Mouse (Mus musculus) heart, postnatal 0 days (tissue): ENCODE measurements around the gene Grik5. TPM values are rescaled to one million over a fixed set of nuclear protein-coding genes. Genes with fewer than 3 reads are reported as not detected.

Source experiments
- ATAC-seq: fragments of 200-750 bp; cut with Nextera tagmentation; 2 replicates; pipeline ENCODE4 v1.8.0; 2017; ENCODE audit warnings: low read depth, moderate number of reproducible peaks, moderate library complexity; ENCODE audit not compliant: insufficient read depth
- DNase-seq: peaks from one replicate; pipeline ENCODE4 v3.0.0-alpha.2; 2016; ENCODE audit warnings: low spot score
- H3K27ac ChIP-seq: fragments of 300-500 bp; sonication (generic); 2 replicates; pipeline ENCODE4 v1.5.1; 2014; ENCODE audit warnings: low read depth, mild to moderate bottlenecking
- H3K27me3 ChIP-seq: fragments of 300-500 bp; sonication (generic); 2 replicates; pipeline ENCODE4 v1.6.1; 2014; ENCODE audit warnings: low read length, mixed read lengths; ENCODE audit not compliant: control insufficient read depth, insufficient read depth
- H3K36me3 ChIP-seq: fragments of 300-500 bp; sonication (generic); replicated peaks from 2 replicates; pipeline ENCODE4 v1.6.1; 2014; ENCODE audit warnings: low read length, mixed read lengths; ENCODE audit not compliant: control insufficient read depth, insufficient read depth
- H3K4me1 ChIP-seq: fragments of 300-500 bp; sonication (generic); 2 replicates; pipeline ENCODE4 v1.6.1; 2014; ENCODE audit warnings: antibody characterized with exemption; ENCODE audit not compliant: control insufficient read depth, insufficient read depth
- H3K4me2 ChIP-seq: fragments of 300-500 bp; sonication (generic); 2 replicates; pipeline ENCODE4 v1.6.1; 2014; ENCODE audit warnings: low read depth, mild to moderate bottlenecking, low read length, moderate library complexity
- H3K4me3 ChIP-seq: fragments of 300-500 bp; sonication (generic); 2 replicates; pipeline ENCODE4 v1.5.1; 2014; ENCODE audit warnings: low read depth, low read length
- H3K9ac ChIP-seq: fragments of 300-500 bp; sonication (generic); replicated peaks from 2 replicates; pipeline ENCODE4 v1.6.1; 2014; ENCODE audit warnings: low read depth, low read length, mixed read lengths
- H3K9me3 ChIP-seq: fragments of 300-500 bp; sonication (generic); replicated peaks from 2 replicates; pipeline ENCODE4 v1.6.1; 2016; ENCODE audit warnings: low read length; ENCODE audit not compliant: control insufficient read depth
- CTCF ChIP-seq: IDR thresholded peaks from 2 replicates; pipeline ENCODE4 v1.5.1; 2016; ENCODE audit warnings: antibody characterized with exemption, control low read depth, low read depth
- EP300 ChIP-seq: IDR thresholded peaks from 2 replicates; pipeline ENCODE4 v1.6.1; 2016; ENCODE audit warnings: antibody characterized with exemption, low read depth
- WGBS: fragments of 180-500 bp; shearing (Covaris S2); extraction: QIAGEN DNeasy Blood & Tissue Kit; methylation state at CpG from one replicate; pipeline ENCODE4 v1.1.7; 2014; 5-methylcytosine and 5-hydroxymethylcytosine counted together
- polyA plus RNA-seq: library from polyadenylated mRNA; unstranded; fragments of >200 nt; fragmentation: Nextera tagmentation; extraction: Ambion mirVana; gene quantifications from 2 replicates; pipeline ENCODE4 v1.2.1, GENCODE M21; 2015
- total RNA-seq: library from RNA; depleted of rRNA; stranded (reverse); fragments of >200 nt; gene quantifications from 2 replicates; pipeline ENCODE4 v1.2.3, GENCODE M21; 2014; ENCODE audit warnings: low replicate concordance

Gene Grik5
- total and polyA plus RNA-seq, 2 experiments from 2014 or later, result 1.6 to 16.2 TPM

DNA sequence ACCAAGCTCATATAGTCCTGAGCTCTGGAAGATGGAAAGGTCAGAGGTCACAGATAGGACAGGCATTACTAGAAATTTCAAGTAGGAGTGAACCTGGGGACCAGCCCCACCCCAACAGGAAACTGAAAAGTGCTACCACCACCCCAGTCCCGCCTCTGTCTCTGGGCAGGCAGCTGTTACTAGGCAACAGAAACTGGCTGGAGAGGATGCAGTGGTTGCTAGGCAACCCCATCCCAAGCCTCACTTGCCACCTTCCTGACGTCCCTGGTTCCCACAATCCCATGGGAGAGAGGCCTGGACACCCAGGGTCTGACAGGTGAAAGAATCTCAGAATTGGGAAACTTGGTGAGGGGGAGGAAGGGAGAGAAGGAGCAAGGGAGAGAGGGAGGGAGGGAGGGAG lies 3.4 kb downstream of the Grik5 start:
- DNase-seq, result no peak
- no peak overlapping the region for H3K4me2 ChIP-seq
- no peaks in the 10 kb centered on the region for H3K9me3 ChIP-seq
- H3K27me3 ChIP-seq, result no peaks in the 10 kb centered on the region
- no peak overlapping the region for H3K9ac ChIP-seq
- peaks cover 24% of the 10 kb centered on the region; the same call in 1 of the 2 replicates for H3K36me3 ChIP-seq
- WGBS, result 69% methylated on average over 2 of the region's 2 CpGs
- no peaks in the 10 kb centered on the region for H3K4me1 ChIP-seq
- no peak for ATAC-seq
- no peak for TF ChIP-seq CTCF
- TF ChIP-seq EP300, result no peak
- no peak overlapping the region for H3K27ac ChIP-seq
- H3K4me3 ChIP-seq, result no peak overlapping the region

DNA sequence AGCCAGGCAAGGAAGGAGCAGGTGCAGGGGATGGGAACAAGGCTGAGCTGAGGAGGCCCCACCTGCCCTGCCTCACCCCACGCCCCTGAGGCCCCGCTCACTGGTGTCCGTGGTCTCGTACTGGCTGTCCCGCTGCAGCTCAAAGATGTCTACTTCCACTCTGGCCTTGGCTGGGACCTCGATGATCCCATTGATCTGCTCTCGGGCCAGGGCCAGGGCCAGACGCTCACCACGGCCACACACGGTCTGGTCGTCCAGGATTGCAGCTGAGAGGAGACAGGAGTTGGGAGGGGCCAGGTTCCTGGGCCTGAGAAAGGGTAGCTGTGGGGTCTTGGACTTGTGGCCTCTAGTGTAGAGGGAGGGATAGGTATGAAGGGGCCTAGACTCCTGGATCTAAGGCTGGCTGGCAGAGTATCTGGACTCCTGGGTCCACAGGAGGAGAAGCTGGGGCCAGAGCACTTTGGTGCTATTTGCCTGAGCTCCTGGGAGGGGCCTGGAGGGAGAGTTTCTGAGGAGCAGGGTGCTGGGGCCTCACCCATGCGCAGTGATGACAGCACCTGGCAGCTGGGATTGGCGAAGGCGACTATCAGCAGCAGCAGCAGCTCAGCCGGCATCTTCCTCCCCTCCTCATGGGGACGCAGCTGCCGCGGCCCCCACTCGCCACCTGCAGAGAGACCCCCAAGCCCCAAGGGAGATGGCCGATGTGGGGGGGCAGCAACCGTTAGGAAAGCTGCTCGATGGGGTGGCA lies 4.1 kb downstream of the Grik5 start:
- Histone ChIP-seq H3K4me3 (no peak overlapping the region), H3K27ac (no peak overlapping the region), H3K9ac (no peak overlapping the region), H3K27me3 (no peaks in the 10 kb centered on the region), H3K4me2 (no peak overlapping the region), H3K4me1 (no peaks in the 10 kb centered on the region), H3K9me3 (no peaks in the 10 kb centered on the region), H3K36me3 (peaks cover 26% of the 10 kb centered on the region; the same call in 1 of the 2 replicates)
- DNase-seq, result no peak
- no peak for ATAC-seq
- no peak for TF ChIP-seq CTCF
- no peak for TF ChIP-seq EP300
- 84% methylated on average over 22 of the region's 22 CpGs for WGBS

DNA sequence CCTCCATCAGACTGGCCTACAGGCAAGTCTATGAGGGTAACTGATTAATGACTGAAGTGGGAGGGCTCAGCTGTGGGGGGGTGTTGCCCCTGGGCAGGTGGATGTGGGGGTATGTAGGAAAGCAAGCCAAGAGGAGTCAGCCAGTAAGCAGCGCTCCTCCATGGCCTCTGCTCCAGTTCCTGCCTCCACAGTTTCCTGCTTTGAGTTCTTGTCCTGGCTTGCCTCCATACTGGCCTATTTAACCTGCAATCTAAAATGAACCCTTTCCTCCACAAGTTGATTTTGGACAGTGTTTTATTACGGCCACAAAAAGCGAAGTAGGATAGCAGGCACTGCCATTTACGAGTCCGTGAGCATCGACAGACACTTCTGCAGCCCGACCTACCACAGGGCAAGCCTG lies 4.8 kb downstream of the Grik5 start:
- ATAC-seq (no peak), DNase-seq (no peak)
- H3K4me3 ChIP-seq, result no peak overlapping the region
- WGBS, result 93% methylated on average over 7 of the region's 7 CpGs
- no peak overlapping the region for H3K4me2 ChIP-seq
- no peak overlapping the region for H3K27ac ChIP-seq
- no peaks in the 10 kb centered on the region for H3K27me3 ChIP-seq
- H3K4me1 ChIP-seq, result no peaks in the 10 kb centered on the region
- H3K36me3 ChIP-seq, result peaks cover 34% of the 10 kb centered on the region
- no peaks in the 10 kb centered on the region for H3K9me3 ChIP-seq
- H3K9ac ChIP-seq, result no peak overlapping the region
- TF ChIP-seq EP300 (no peak), CTCF (no peak)

DNA sequence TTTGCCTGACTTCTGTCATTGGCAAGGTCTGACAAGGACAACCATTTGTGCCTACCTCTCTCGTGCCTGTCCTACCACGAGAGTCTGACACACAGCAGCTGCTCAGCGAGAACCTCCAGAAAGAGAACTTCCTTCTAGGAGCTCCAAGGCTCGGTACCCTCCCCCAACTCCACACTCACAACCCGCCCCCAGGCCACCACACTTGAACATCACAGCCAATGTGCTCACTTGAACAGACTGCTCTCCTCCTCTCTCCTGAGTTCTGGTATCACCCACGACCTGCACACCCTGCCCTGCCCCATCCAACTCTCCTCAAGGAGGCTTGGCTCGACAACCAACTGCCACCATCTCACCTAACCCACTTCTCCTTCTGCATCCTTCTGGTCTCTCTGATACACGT lies 8.2 kb downstream of the Grik5 start:
- no peak overlapping the region for H3K4me2 ChIP-seq
- no peaks in the 10 kb centered on the region for H3K27me3 ChIP-seq
- H3K36me3 ChIP-seq, result peaks cover 50% of the 10 kb centered on the region
- no peak overlapping the region for H3K9ac ChIP-seq
- DNase-seq (no peak), ATAC-seq (no peak)
- H3K27ac ChIP-seq, result no peak overlapping the region
- H3K9me3 ChIP-seq, result no peaks in the 10 kb centered on the region
- no peak overlapping the region for H3K4me3 ChIP-seq
- 75% methylated on average over 8 of the region's 8 CpGs for WGBS
- no peaks in the 10 kb centered on the region for H3K4me1 ChIP-seq
- no peak for TF ChIP-seq CTCF
- TF ChIP-seq EP300, result no peak

DNA sequence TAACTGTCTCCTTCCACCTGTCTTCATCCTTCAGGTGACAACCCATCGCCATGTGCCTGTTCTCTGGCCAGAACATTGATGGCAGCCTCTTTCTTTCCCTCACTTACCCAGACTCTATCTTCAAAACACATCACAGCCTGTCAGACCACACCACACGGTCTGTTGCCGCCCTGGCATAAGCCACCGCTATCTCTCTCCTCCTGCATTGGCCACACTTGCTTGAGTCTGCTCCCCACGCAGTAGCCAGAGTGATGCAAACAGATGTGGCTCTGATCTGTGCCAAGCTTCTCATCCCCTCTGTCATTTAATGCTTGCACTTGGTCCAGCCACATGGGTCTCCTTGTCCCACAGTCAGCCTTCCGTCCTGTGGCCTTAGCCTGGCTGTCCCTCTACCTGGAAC lies 8.8 kb downstream of the Grik5 start:
- Histone ChIP-seq H3K4me1 (no peaks in the 10 kb centered on the region), H3K4me3 (no peak overlapping the region), H3K27ac (no peak overlapping the region), H3K9ac (no peak overlapping the region), H3K9me3 (no peaks in the 10 kb centered on the region), H3K4me2 (no peak overlapping the region), H3K27me3 (no peaks in the 10 kb centered on the region), H3K36me3 (peaks cover 50% of the 10 kb centered on the region)
- no peak for TF ChIP-seq CTCF
- no peak for TF ChIP-seq EP300
- ATAC-seq (no peak), DNase-seq (no peak)
- 89% methylated on average over 6 of the region's 6 CpGs for WGBS

DNA sequence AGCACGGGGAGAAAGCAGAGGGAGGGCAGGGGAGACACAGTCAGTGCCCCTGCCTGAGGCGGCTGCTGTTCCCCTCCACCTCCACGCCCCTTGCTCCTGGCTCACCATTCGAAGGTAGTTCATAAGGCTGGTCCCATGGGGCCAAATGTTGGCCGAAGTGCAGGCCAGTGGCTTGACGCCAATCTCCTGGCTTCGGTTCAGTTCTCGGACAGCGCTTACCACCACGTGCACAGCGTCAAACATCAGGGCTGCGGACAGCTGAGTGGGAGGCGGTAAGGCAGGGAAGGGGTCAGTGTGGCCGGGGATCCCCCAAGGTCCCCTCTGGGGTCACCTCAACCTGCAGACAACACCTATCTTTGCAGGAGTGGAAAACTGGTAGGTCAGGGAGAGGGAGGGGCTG lies 13.3 kb downstream of the Grik5 start:
- Histone ChIP-seq H3K36me3 (peaks cover 48% of the 10 kb centered on the region), H3K9me3 (no peaks in the 10 kb centered on the region), H3K27ac (no peak overlapping the region), H3K4me3 (no peak overlapping the region), H3K9ac (no peak overlapping the region), H3K27me3 (no peaks in the 10 kb centered on the region), H3K4me2 (no peak overlapping the region), H3K4me1 (peaks cover 12% of the 10 kb centered on the region)
- WGBS, result 67% methylated on average over 14 of the region's 14 CpGs
- DNase-seq (no peak), ATAC-seq (no peak)
- no peak for TF ChIP-seq EP300
- TF ChIP-seq CTCF, result no peak
